Mouse (Mus musculus) embryonic facial prominence, embryonic 10.5 days (tissue): Measurements from ENCODE around the gene Fancc. TPM values are rescaled to one million over a fixed set of nuclear protein-coding genes. Genes with fewer than 3 reads are reported as not detected.

Experiments used
- DNase-seq: peaks from one replicate; pipeline ENCODE4 v3.0.0-alpha.2; 2017; ENCODE audit warnings: low spot score
- H3K27ac ChIP-seq: fragments of 300-500 bp; sonication (generic); replicated peaks from 2 replicates; pipeline ENCODE4 v1.5.1; 2016; ENCODE audit warnings: mild to moderate bottlenecking
- H3K27me3 ChIP-seq: fragments of 300-500 bp; sonication (generic); replicated peaks from 2 replicates; pipeline ENCODE4 v1.6.1; 2016; ENCODE audit warnings: low read depth, mild to moderate bottlenecking; ENCODE audit not compliant: poor library complexity, severe bottlenecking
- H3K36me3 ChIP-seq: fragments of 300-500 bp; sonication (generic); replicated peaks from 2 replicates; pipeline ENCODE4 v1.6.1; 2016; ENCODE audit warnings: mild to moderate bottlenecking, moderate library complexity
- H3K4me1 ChIP-seq: fragments of 300-500 bp; sonication (generic); 2 replicates; pipeline ENCODE4 v1.6.1; 2016
- H3K4me3 ChIP-seq: fragments of 300-500 bp; sonication (generic); 2 replicates; pipeline ENCODE4 v1.5.1; 2016; ENCODE audit warnings: mild to moderate bottlenecking, moderate library complexity
- H3K9me3 ChIP-seq: fragments of 300-500 bp; sonication (generic); 2 replicates; pipeline ENCODE4 v1.6.1; 2016; ENCODE audit warnings: mild to moderate bottlenecking
- WGBS: fragments of 180-500 bp; shearing (Covaris S2); methylation state at CpG from one replicate; pipeline ENCODE4 v1.1.7; 2016; 5-methylcytosine and 5-hydroxymethylcytosine counted together
- polyA plus RNA-seq: library from polyadenylated mRNA; unstranded; fragments of >200 nt; fragmentation: Nextera tagmentation; extraction: Ambion mirVana; gene quantifications from 2 replicates; pipeline ENCODE4 v1.2.1, GENCODE M21; 2016

Gene Fancc
- polyA plus RNA-seq, 1 experiment from 2014 or later, result 25.3 TPM

GRCm38 (mm10) chr13:63507821-63508220 is 10.7 kb upstream of the Fancc start:
- H3K4me3 ChIP-seq, result no peak overlapping the region
- no peak for DNase-seq
- peaks cover 17% of the 10 kb centered on the region for H3K4me1 ChIP-seq
- H3K9me3 ChIP-seq, result 0 out of 2 replicates have a peak, but pooled peaks cover 1% of the 10 kb centered on the region
- no peak overlapping the region for H3K27ac ChIP-seq
- 82% methylated on average over 5 of the region's 5 CpGs for WGBS
- H3K36me3 ChIP-seq, result peaks cover 64% of the 10 kb centered on the region
- H3K27me3 ChIP-seq, result no peaks in the 10 kb centered on the region

GRCm38 (mm10) chr13:63507001-63507556 is 10.0 kb upstream of the Fancc start:
- Histone ChIP-seq H3K4me3 (no peak overlapping the region), H3K9me3 (0 out of 2 replicates have a peak, but pooled peaks cover 2% of the 10 kb centered on the region), H3K36me3 (peaks cover 57% of the 10 kb centered on the region), H3K27me3 (no peaks in the 10 kb centered on the region), H3K4me1 (peaks cover 10% of the 10 kb centered on the region), H3K27ac (no peak overlapping the region)
- DNase-seq, result no peak
- 88% methylated on average over 6 of the region's 6 CpGs for WGBS

- H3K27ac ChIP-seq, result no peak overlapping the region
- WGBS, result 59% methylated on average over 1 of the region's 1 CpGs
- 0 out of 2 replicates have a peak, but pooled peaks cover 2% of the 10 kb centered on the region for H3K9me3 ChIP-seq
- H3K36me3 ChIP-seq, result peaks cover 49% of the 10 kb centered on the region
- DNase-seq, result no peak
- no peaks in the 10 kb centered on the region for H3K27me3 ChIP-seq
- H3K4me3 ChIP-seq, result no peak overlapping the region
- peaks cover 3% of the 10 kb centered on the region; the same call in 1 of the 2 replicates for H3K4me1 ChIP-seq
Measured at GRCm38 (mm10) chr13:63506364-63506763, 9.3 kb upstream of the Fancc start.

GRCm38 (mm10) chr13:63502391-63502790 is 5.3 kb upstream of the Fancc start:
- H3K4me1 ChIP-seq, result no peaks in the 10 kb centered on the region
- peaks cover 10% of the 10 kb centered on the region for H3K36me3 ChIP-seq
- no peak overlapping the region for H3K27ac ChIP-seq
- H3K9me3 ChIP-seq, result 0 out of 2 replicates have a peak, but pooled peaks cover 2% of the 10 kb centered on the region
- H3K27me3 ChIP-seq, result no peaks in the 10 kb centered on the region
- WGBS, result 90% methylated on average over 2 of the region's 2 CpGs
- no peak for DNase-seq
- H3K4me3 ChIP-seq, result no peak overlapping the region

- Histone ChIP-seq H3K9me3 (0 out of 2 replicates have a peak, but pooled peaks cover 2% of the 10 kb centered on the region), H3K4me3 (no peak overlapping the region), H3K4me1 (peaks cover 14% of the 10 kb centered on the region), H3K36me3 (no peaks in the 10 kb centered on the region), H3K27ac (no peak overlapping the region), H3K27me3 (no peaks in the 10 kb centered on the region)
- 93% methylated on average over 2 of the region's 2 CpGs for WGBS
- DNase-seq, result no peak
Measured at GRCm38 (mm10) chr13:63499489-63499888, 2.4 kb upstream of the Fancc start.

- peak overlapping the region; percentile 68 for H3K27ac ChIP-seq
- 43% methylated on average over 7 of the region's 7 CpGs for WGBS
- no peaks in the 10 kb centered on the region for H3K9me3 ChIP-seq
- H3K4me1 ChIP-seq, result peaks cover 29% of the 10 kb centered on the region
- H3K4me3 ChIP-seq, result 0 out of 2 replicates have a peak overlapping the region, but pooled peaks have one; percentile 28
- no peaks in the 10 kb centered on the region for H3K36me3 ChIP-seq
- H3K27me3 ChIP-seq, result no peaks in the 10 kb centered on the region
- no peak for DNase-seq
Measured at GRCm38 (mm10) chr13:63487707-63488042, 9.4 kb downstream of the Fancc start.

GRCm38 (mm10) chr13:63486791-63487706 is 10.0 kb downstream of the Fancc start:
- 18% methylated on average over 18 of the region's 18 CpGs for WGBS
- H3K27ac ChIP-seq, result peak overlapping the region; percentile 68
- H3K27me3 ChIP-seq, result no peaks in the 10 kb centered on the region
- no peaks in the 10 kb centered on the region for H3K9me3 ChIP-seq
- DNase-seq, result peak; percentile 64
- no peaks in the 10 kb centered on the region for H3K36me3 ChIP-seq
- H3K4me1 ChIP-seq, result peaks cover 29% of the 10 kb centered on the region
- peak overlapping the region; percentile 28 for H3K4me3 ChIP-seq

GRCm38 (mm10) chr13:63475356-63475755 is 21.7 kb downstream of the Fancc start:
- Histone ChIP-seq H3K36me3 (no peaks in the 10 kb centered on the region), H3K27ac (no peak overlapping the region), H3K4me1 (peaks cover 18% of the 10 kb centered on the region), H3K9me3 (peaks cover 4% of the 10 kb centered on the region; the same call in 1 of the 2 replicates), H3K27me3 (no peaks in the 10 kb centered on the region), H3K4me3 (no peak overlapping the region)
- WGBS, result 81% methylated on average over 8 of the region's 8 CpGs
- no peak for DNase-seq

- Histone ChIP-seq H3K27me3 (no peaks in the 10 kb centered on the region), H3K36me3 (no peaks in the 10 kb centered on the region), H3K4me1 (peaks cover 14% of the 10 kb centered on the region), H3K27ac (no peak overlapping the region), H3K4me3 (no peak overlapping the region), H3K9me3 (no peaks in the 10 kb centered on the region)
- WGBS, result 89% methylated on average over 5 of the region's 5 CpGs
- no peak for DNase-seq
Measured at GRCm38 (mm10) chr13:63452898-63453297, 44.2 kb downstream of the Fancc start.

GRCm38 (mm10) chr13:63451140-63451539 is 45.9 kb downstream of the Fancc start:
- DNase-seq, result peak; percentile 70
- Histone ChIP-seq H3K27ac (no peak overlapping the region; the same call in 1 of the 2 replicates), H3K4me1 (peaks cover 14% of the 10 kb centered on the region), H3K27me3 (no peaks in the 10 kb centered on the region), H3K9me3 (no peaks in the 10 kb centered on the region), H3K36me3 (no peaks in the 10 kb centered on the region), H3K4me3 (no peak overlapping the region)
- 25% methylated on average over 7 of the region's 7 CpGs for WGBS

- Histone ChIP-seq H3K4me1 (peaks cover 7% of the 10 kb centered on the region; the same call in 1 of the 2 replicates), H3K9me3 (no peaks in the 10 kb centered on the region), H3K27me3 (no peaks in the 10 kb centered on the region), H3K4me3 (no peak overlapping the region), H3K36me3 (no peaks in the 10 kb centered on the region), H3K27ac (no peak overlapping the region)
- DNase-seq, result no peak
- WGBS, result 79% methylated on average over 6 of the region's 6 CpGs
Measured at GRCm38 (mm10) chr13:63445419-63445818, 51.7 kb downstream of the Fancc start.

- Histone ChIP-seq H3K4me3 (no peak overlapping the region), H3K27me3 (no peaks in the 10 kb centered on the region), H3K9me3 (no peaks in the 10 kb centered on the region), H3K36me3 (no peaks in the 10 kb centered on the region), H3K27ac (no peak overlapping the region), H3K4me1 (peaks cover 10% of the 10 kb centered on the region)
- no peak for DNase-seq
- 91% methylated on average over 3 of the region's 3 CpGs for WGBS
Measured at GRCm38 (mm10) chr13:63432759-63433158, 64.3 kb downstream of the Fancc start.

GRCm38 (mm10) chr13:63431857-63432191 is 65.3 kb downstream of the Fancc start:
- Histone ChIP-seq H3K36me3 (no peaks in the 10 kb centered on the region), H3K27ac (peak overlapping the region; percentile 96), H3K9me3 (no peaks in the 10 kb centered on the region), H3K4me3 (peak overlapping the region; percentile 68), H3K27me3 (no peaks in the 10 kb centered on the region), H3K4me1 (peaks cover 10% of the 10 kb centered on the region)
- WGBS, result 16% methylated on average over 5 of the region's 5 CpGs
- no peak for DNase-seq
